Mouse (Mus musculus) layer of hippocampus, adult 9-10 months (tissue): ENCODE results near the gene Olfr1275.

Experiments
- DNase-seq: peaks from one replicate; pipeline ENCODE4 v3.0.0; 2022; ENCODE audit warnings: low spot score

The Olfr1275 gene

DNA sequence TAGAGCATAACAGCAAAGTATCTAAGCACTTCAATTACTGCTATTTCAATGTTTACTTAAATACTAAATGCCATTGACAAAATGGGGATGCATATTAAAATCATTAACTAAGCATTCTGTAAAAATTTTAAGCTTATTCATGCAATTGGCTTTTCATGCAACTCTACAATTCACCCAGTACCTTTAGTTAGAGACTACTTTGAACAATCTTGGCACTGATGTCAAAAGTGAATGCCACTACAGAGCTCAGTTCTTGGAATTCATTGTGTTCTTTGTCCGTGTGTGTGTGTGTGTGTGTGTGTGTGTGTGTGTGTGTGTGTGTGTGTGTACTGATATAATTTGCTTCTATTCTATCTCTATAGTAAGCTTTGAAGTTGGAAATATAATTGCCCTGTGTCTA is at the start of gene Olfr1275:
Gene Olfr1275 (minus strand): TSS at position 101 of the 400 bp plus-strand sequence.
- no peak for DNase-seq

- DNase-seq, result no peak
Measured at GRCm38 (mm10) chr2:111274006-111274405, 38.9 kb upstream of the Olfr1275 start, which contains the start of gene Olfr1277. Gene Olfr1277 (minus strand): TSS chr2:111274106.

- DNase-seq, result no peak
Measured at GRCm38 (mm10) chr2:111254216-111254615, 19.1 kb upstream of the Olfr1275 start, which contains the start of gene Olfr1276. Gene Olfr1276 (plus strand): TSS chr2:111254516.

DNA sequence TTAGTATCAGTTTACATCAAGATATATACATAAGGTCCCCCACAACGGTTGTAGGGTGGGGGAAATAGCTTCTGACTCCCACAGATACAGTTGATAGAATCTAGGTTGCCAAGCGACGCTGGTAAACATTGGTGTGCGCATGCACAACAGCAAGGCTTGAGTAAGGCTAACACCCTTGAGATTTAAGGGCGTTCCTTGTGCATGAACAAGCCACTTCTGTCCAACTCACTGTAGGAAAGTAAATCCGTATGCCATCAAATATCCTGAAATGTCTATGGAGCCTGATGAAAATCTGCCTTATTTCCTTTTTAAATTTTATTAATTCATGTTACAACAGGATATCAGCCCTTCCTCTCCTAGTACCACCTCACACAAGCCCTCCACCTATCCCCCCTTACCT is 5.6 kb downstream of the Olfr1275 start, which contains the start of gene 4930430A15Rik:
Gene 4930430A15Rik (minus strand): TSS at position 101 of the 400 bp plus-strand sequence.
- no peak for DNase-seq

- DNase-seq, result no peak
Measured at GRCm38 (mm10) chr2:111182068-111182467, 53.0 kb downstream of the Olfr1275 start.
